Mouse (Mus musculus) heart, embryonic 15.5 days (tissue): ENCODE results near the gene Slc7a5. TPM values are rescaled to one million over a fixed set of nuclear protein-coding genes. Genes with fewer than 3 reads are reported as not detected.
A peak's percentile ranks its signal among the peaks of the same experiment; 100 is the strongest.

Experiments used
- ATAC-seq: fragments of 200-750 bp; cut with Nextera tagmentation; replicated peaks from 2 replicates; pipeline ENCODE4 v1.8.0; 2017; ENCODE audit warnings: low read depth, moderate TSS enrichment; ENCODE audit not compliant: insufficient number of reproducible peaks, insufficient read depth, low FRiP score
- H3K27ac ChIP-seq: fragments of 300-500 bp; sonication (generic); 2 replicates; pipeline ENCODE4 v1.5.1; 2015; ENCODE audit warnings: mild to moderate bottlenecking, inconsistent platforms
- H3K27me3 ChIP-seq: fragments of 300-500 bp; sonication (generic); 2 replicates; pipeline ENCODE4 v1.6.1; 2015; ENCODE audit warnings: inconsistent platforms
- H3K36me3 ChIP-seq: fragments of 300-500 bp; sonication (generic); 2 replicates; pipeline ENCODE4 v1.6.1; 2015; ENCODE audit warnings: mild to moderate bottlenecking, inconsistent platforms
- H3K4me1 ChIP-seq: fragments of 300-500 bp; sonication (generic); replicated peaks from 2 replicates; pipeline ENCODE4 v1.6.1; 2015; ENCODE audit warnings: inconsistent platforms
- H3K4me2 ChIP-seq: fragments of 300-500 bp; sonication (generic); 2 replicates; pipeline ENCODE4 v1.6.1; 2015; ENCODE audit warnings: inconsistent platforms, mild to moderate bottlenecking, moderate library complexity
- H3K4me3 ChIP-seq: fragments of 300-500 bp; sonication (generic); 2 replicates; pipeline ENCODE4 v1.5.1; 2015; ENCODE audit warnings: mild to moderate bottlenecking, inconsistent platforms
- H3K9ac ChIP-seq: fragments of 300-500 bp; sonication (generic); 2 replicates; pipeline ENCODE4 v1.6.1; 2015; ENCODE audit warnings: mild to moderate bottlenecking, inconsistent platforms
- H3K9me3 ChIP-seq: fragments of 300-500 bp; sonication (generic); replicated peaks from 2 replicates; pipeline ENCODE4 v1.6.1; 2016; ENCODE audit warnings: inconsistent platforms
- WGBS: fragments of 180-500 bp; shearing (Covaris S2); methylation state at CpG from one replicate; pipeline ENCODE4 v1.1.7; 2015; ENCODE audit warnings: mixed read lengths; 5-methylcytosine and 5-hydroxymethylcytosine counted together
- polyA plus RNA-seq: library from polyadenylated mRNA; unstranded; fragments of >200 nt; fragmentation: Nextera tagmentation; extraction: Ambion mirVana; gene quantifications from 2 replicates; pipeline ENCODE4 v1.2.1, GENCODE M21; 2015

Gene Slc7a5
- polyA plus RNA-seq, 1 experiment from 2014 or later, result 12.0 TPM

- 93% methylated on average over 3 of the region's 3 CpGs for WGBS
These were observed 27.8 kb downstream of the Slc7a5 start for GRCm38 (mm10) chr8:121879712-121880111.

GRCm38 (mm10) chr8:121877828-121878480, 29.5 kb downstream of the Slc7a5 start:
- H3K9me3 ChIP-seq, result no peaks in the 10 kb centered on the region
- peaks cover 35% of the 10 kb centered on the region for H3K4me1 ChIP-seq
- no peak overlapping the region for H3K27ac ChIP-seq
- peaks cover 9% of the 10 kb centered on the region; the same call in 1 of the 2 replicates for H3K36me3 ChIP-seq
- H3K4me3 ChIP-seq, result no peak overlapping the region
- H3K4me2 ChIP-seq, result no peak overlapping the region
- 85% methylated on average over 7 of the region's 7 CpGs for WGBS
- no peak for ATAC-seq
- peaks cover 4% of the 10 kb centered on the region; the same call in 1 of the 2 replicates for H3K27me3 ChIP-seq
- H3K9ac ChIP-seq, result no peak overlapping the region

More at GRCm38 (mm10) chr8:121879712-121880111, 27.8 kb downstream of the Slc7a5 start:
- H3K9me3 ChIP-seq, result no peaks in the 10 kb centered on the region
- ATAC-seq, result no peak
- no peak overlapping the region for H3K27ac ChIP-seq
- H3K4me1 ChIP-seq, result peaks cover 28% of the 10 kb centered on the region
- peaks cover 21% of the 10 kb centered on the region; the same call in 1 of the 2 replicates for H3K36me3 ChIP-seq
- no peak overlapping the region for H3K4me2 ChIP-seq
- H3K27me3 ChIP-seq, result no peaks in the 10 kb centered on the region
- no peak overlapping the region for H3K9ac ChIP-seq
- H3K4me3 ChIP-seq, result no peak overlapping the region

DNA sequence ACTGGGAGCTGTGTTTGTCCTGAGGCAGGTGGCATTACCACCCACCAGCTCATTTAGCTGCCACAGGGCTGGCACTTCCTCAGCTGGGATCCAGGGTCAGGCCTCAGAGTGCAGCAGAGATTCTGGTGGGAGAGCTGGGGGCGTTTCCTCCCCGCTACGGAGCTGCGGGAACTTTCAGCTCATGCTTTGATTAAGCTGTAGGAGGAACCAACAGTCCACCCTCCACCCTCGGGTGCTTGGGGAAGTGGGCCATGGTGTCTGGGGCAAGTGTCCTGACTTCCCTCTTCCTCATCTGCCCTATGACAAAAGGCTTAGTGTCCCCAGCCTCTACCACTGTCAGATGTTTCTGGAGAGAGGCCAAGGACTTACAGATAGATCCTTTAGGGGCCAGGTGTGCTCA, 30.3 kb downstream of the Slc7a5 start:
- H3K27ac ChIP-seq, result no peak overlapping the region
- WGBS, result 49% methylated on average over 5 of the region's 5 CpGs
- H3K4me1 ChIP-seq, result peaks cover 40% of the 10 kb centered on the region
- no peak overlapping the region for H3K9ac ChIP-seq
- no peak overlapping the region for H3K4me2 ChIP-seq
- peaks cover 9% of the 10 kb centered on the region; the same call in 1 of the 2 replicates for H3K27me3 ChIP-seq
- peaks cover 2% of the 10 kb centered on the region; the same call in 1 of the 2 replicates for H3K36me3 ChIP-seq
- H3K9me3 ChIP-seq, result no peaks in the 10 kb centered on the region
- H3K4me3 ChIP-seq, result no peak overlapping the region
- no peak for ATAC-seq

DNA sequence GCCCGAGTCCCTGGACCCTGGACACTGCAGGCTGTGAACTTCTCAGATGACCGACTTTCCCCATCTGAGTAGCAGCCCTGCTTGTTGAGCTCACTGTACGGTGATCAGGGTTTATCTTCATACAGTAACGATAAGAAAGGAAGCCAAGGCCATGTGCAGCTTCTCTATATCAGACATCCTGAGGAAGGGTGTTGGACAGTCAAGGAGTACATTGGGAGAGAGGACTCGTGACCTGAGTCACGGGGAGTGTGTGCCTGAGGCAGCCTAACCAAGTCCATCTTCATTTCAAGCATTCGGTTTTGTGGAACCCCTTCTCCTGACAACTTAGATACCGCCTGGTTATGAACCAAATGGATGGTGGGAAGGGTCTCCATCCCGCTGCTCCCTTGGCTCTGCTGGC, 32.0 kb downstream of the Slc7a5 start:
- Histone ChIP-seq H3K4me2 (no peak overlapping the region), H3K27me3 (peaks cover 9% of the 10 kb centered on the region; the same call in 1 of the 2 replicates), H3K9me3 (no peaks in the 10 kb centered on the region), H3K27ac (peak overlapping the region; percentile 25), H3K36me3 (no peaks in the 10 kb centered on the region), H3K9ac (no peak overlapping the region), H3K4me1 (peaks cover 30% of the 10 kb centered on the region), H3K4me3 (no peak overlapping the region)
- ATAC-seq, result peak; percentile 36; the same call in 1 of the 2 replicates
- 52% methylated on average over 9 of the region's 9 CpGs for WGBS

DNA sequence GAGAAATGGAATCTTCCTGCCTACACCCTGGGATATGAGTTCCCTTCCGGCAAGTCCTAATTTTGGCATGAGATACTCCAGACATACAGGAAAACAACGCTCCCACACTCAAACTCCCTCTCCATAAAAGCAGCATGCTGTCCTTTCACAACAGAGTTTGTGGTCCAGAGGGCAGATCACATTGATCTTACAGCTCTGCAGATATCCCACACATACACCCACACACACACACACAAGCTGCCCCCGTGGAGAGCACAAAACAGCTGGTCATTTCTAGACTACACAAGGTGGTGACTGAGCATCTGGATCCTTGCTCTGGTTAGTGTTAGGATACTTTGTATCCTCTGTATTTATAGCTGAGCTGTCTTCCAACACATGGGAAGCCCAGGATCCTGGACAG, 32.4 kb downstream of the Slc7a5 start:
- Histone ChIP-seq H3K4me3 (no peak overlapping the region), H3K9me3 (no peaks in the 10 kb centered on the region), H3K27ac (peak overlapping the region; percentile 25), H3K36me3 (no peaks in the 10 kb centered on the region), H3K27me3 (peaks cover 9% of the 10 kb centered on the region; the same call in 1 of the 2 replicates), H3K9ac (no peak overlapping the region), H3K4me2 (no peak overlapping the region), H3K4me1 (peaks cover 29% of the 10 kb centered on the region)
- 33% methylated on average over 3 of the region's 3 CpGs for WGBS
- ATAC-seq, result no peak

GRCm38 (mm10) chr8:121874031-121874430, 33.5 kb downstream of the Slc7a5 start:
- H3K36me3 ChIP-seq, result no peaks in the 10 kb centered on the region
- ATAC-seq, result peak; percentile 51; the same call in 1 of the 2 replicates
- 41% methylated on average over 9 of the region's 9 CpGs for WGBS

DNA sequence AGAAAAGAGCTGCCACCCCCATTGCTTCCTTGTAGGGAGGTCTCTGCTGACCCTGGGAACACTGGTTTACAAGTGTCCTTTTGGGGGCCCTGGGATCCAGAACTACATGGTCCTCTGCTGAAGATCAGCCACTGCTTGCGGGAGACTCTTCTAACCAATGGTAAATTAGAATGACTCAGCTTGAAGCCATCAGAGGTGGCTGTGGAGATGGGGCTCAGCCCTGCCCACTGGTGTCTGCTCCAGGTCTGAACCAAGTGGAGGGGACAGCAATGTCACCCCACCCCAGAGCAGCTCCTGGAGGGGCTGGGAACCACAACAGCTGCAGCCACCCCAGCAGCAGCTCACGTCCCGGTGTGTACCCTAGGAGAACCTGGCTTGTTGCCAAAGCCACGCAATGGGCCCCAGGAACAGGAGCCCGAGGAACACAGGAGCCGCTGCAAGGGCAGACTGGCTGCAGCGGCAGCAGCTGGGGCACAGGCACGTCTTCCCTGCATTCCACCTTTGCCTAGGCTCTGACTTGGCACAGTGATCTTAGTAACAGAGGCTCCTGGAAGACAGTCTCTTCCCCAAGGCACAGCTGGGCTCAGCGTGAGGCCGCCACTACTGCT, 35.6 kb downstream of the Slc7a5 start:
- Histone ChIP-seq H3K9me3 (no peaks in the 10 kb centered on the region), H3K27ac (no peak overlapping the region), H3K9ac (0 out of 2 replicates have a peak overlapping the region, but pooled peaks have one; percentile 16), H3K27me3 (peaks cover 9% of the 10 kb centered on the region; the same call in 1 of the 2 replicates), H3K4me1 (peaks cover 29% of the 10 kb centered on the region), H3K4me2 (peak overlapping the region; percentile 15), H3K36me3 (no peaks in the 10 kb centered on the region), H3K4me3 (no peak overlapping the region)
- 10% methylated on average over 10 of the region's 10 CpGs for WGBS
- ATAC-seq, result peak; percentile 25; the same call in 1 of the 2 replicates

More at GRCm38 (mm10) chr8:121874031-121874430, 33.5 kb downstream of the Slc7a5 start:
- H3K4me2 ChIP-seq, result no peak overlapping the region
- H3K9me3 ChIP-seq, result no peaks in the 10 kb centered on the region
- H3K27me3 ChIP-seq, result peaks cover 9% of the 10 kb centered on the region; the same call in 1 of the 2 replicates
- H3K4me1 ChIP-seq, result peaks cover 29% of the 10 kb centered on the region
- H3K27ac ChIP-seq, result no peak overlapping the region
- H3K9ac ChIP-seq, result no peak overlapping the region
- no peak overlapping the region for H3K4me3 ChIP-seq

DNA sequence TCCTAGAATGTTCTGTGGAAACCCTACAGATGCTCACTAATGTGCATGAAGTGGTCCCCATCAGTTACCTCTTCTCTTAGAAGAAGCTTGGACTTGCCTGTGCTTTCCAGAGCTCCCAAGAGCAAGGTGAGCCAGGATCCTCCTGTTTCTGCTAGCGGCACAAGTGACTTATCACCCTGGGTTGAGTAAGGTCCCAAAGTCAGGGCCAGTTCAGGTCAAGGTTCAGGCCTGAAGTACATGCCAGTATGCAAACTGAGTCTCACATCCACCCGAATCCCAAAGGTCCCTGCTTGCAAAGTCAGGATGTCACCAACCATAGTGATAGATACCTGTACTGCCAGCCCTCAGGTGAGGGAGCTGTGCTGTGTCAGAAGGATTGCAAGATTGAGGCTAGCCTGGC, 37.3 kb downstream of the Slc7a5 start:
- WGBS, result 82% methylated on average over 2 of the region's 2 CpGs
- Histone ChIP-seq H3K9me3 (no peaks in the 10 kb centered on the region), H3K27me3 (peaks cover 9% of the 10 kb centered on the region; the same call in 1 of the 2 replicates)

DNA sequence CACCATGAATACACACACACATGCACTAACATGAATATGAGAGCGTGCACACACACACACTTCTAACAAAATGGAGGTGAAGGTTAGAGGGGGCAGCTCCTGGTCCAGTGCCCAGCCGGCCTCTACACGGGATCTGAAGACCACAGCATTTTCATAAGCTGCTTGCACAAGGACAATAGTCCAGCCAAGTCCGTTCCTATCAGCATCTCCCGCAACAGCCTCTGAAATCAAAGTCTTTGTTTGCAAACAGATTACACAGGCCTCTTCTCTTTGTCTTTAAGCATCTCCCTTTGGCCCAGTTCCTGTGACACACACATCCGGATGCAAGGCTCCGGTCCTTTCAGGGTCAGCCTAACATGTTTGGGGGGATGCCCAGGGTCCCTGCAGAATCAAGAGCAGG, 38.6 kb downstream of the Slc7a5 start:
- ATAC-seq, result no peak
- Histone ChIP-seq H3K4me1 (peaks cover 10% of the 10 kb centered on the region), H3K27me3 (peaks cover 9% of the 10 kb centered on the region; the same call in 1 of the 2 replicates), H3K9ac (no peak overlapping the region), H3K36me3 (no peaks in the 10 kb centered on the region), H3K4me3 (no peak overlapping the region), H3K27ac (no peak overlapping the region), H3K9me3 (no peaks in the 10 kb centered on the region), H3K4me2 (no peak overlapping the region)
- WGBS, result 83% methylated on average over 7 of the region's 7 CpGs

More for the DNA sequence above, 37.3 kb downstream of the Slc7a5 start:
- Histone ChIP-seq H3K9ac (no peak overlapping the region), H3K27ac (no peak overlapping the region), H3K4me2 (no peak overlapping the region), H3K36me3 (no peaks in the 10 kb centered on the region), H3K4me1 (peaks cover 21% of the 10 kb centered on the region), H3K4me3 (no peak overlapping the region)
- no peak for ATAC-seq

- H3K4me1 ChIP-seq, result peaks cover 10% of the 10 kb centered on the region
- H3K9ac ChIP-seq, result no peak overlapping the region
- H3K4me3 ChIP-seq, result no peak overlapping the region
- no peak overlapping the region for H3K4me2 ChIP-seq
- H3K36me3 ChIP-seq, result no peaks in the 10 kb centered on the region
- H3K27me3 ChIP-seq, result peaks cover 8% of the 10 kb centered on the region; the same call in 1 of the 2 replicates
- WGBS, result 85% methylated on average over 5 of the region's 5 CpGs
- ATAC-seq, result no peak
- H3K27ac ChIP-seq, result no peak overlapping the region
- no peaks in the 10 kb centered on the region for H3K9me3 ChIP-seq
These were observed 39.3 kb downstream of the Slc7a5 start for GRCm38 (mm10) chr8:121868196-121868595.

GRCm38 (mm10) chr8:121865356-121865755, 42.1 kb downstream of the Slc7a5 start:
- H3K9me3 ChIP-seq, result no peaks in the 10 kb centered on the region
- no peaks in the 10 kb centered on the region; the same call in 1 of the 2 replicates for H3K27me3 ChIP-seq
- no peak for ATAC-seq
- no peak overlapping the region for H3K27ac ChIP-seq
- H3K9ac ChIP-seq, result no peak overlapping the region
- WGBS, result 78% methylated on average over 8 of the region's 8 CpGs
- H3K4me3 ChIP-seq, result no peak overlapping the region
- no peaks in the 10 kb centered on the region for H3K36me3 ChIP-seq
- H3K4me1 ChIP-seq, result peaks cover 3% of the 10 kb centered on the region; the same call in 1 of the 2 replicates
- no peak overlapping the region for H3K4me2 ChIP-seq
